Mouse (Mus musculus): ENCODE measurements around the gene Gm156. TPM values are rescaled to one million over a fixed set of nuclear protein-coding genes. Genes with fewer than 3 reads are reported as not detected.
"Not testable (repeated sequence)": the region's sequence is repeated elsewhere in the genome, so short reads cannot be mapped to it uniquely, and the experiment has no call there.

Gene Gm156
- total RNA-seq (2021), result not detected

DNA sequence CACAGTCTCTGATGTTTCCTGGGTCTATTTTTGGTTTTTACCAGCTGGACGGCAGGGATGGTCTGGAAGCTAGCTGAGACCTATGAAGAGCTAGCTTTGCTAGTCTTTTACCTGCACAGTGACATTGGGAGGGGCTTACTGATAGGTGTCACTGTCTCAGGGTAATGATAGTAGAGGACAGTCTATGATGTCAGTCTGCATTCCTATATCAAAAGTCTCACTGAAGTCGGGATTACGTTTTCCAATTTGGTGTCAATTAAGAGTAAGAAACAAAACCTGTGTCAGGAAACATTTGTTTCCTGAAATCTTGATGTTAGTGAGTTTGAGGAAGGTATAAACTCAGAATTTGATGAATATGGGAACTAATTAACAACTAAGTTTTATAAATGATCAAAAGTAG, at the start of gene Gm156:
Gm156 (minus strand) TSS at position 101 of the 400 bp plus-strand sequence.
- intact Hi-C loops (cut with DNase I); DNase-seq (ENCODE audit: extremely low spot score in 1 of 2, low spot score in 2 of 2): not testable (repeated sequence)

DNA sequence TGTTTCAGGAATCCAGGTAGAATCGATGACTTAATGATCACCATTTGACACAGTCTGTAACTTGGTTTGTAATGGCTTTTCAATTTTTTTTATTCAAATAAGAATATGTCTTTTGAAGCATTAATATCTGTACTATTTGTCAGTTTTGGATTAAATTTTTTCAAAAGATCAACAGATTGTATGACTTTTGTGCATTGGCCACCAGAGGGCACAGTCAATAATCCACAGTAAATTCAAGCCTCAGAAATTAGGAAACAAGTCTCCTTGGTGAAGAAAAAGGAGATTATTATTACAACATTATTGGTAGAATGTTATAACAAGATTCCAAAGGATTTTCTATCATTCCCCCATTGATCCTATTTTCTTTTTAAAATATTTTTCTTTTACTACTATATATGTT, 41.5 kb upstream of the Gm156 start:
- intact Hi-C loops (cut with DNase I), result loop anchor here (10.0 kb wide), 1 partner anchor 1529 kb away; the partner anchor contains the start of gene Styk1
- no peak for DNase-seq (ENCODE audit: extremely low spot score in 1 of 2, low spot score in 2 of 2)

DNA sequence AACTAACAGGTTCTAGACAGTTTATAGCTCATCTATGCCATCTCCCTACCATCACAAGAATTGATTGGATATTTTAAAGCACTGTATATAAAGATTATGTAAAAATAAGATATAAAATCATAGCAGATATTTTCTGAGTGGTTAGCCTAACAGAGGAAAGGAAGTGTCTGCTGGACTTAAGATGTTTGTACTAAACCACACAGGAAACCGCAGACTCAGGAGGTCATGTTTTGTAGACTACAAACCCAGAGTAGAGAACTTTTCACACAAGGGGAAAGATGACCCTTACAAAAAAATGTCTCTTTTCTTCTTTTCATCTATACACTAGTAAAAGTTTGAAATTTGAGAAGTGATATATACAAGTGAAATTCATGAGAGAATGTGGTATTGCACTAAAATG, 39.9 kb upstream of the Gm156 start:
- intact Hi-C loops (cut with DNase I), result loop anchor here (10.0 kb wide), 1 partner anchor 1531 kb away; the partner anchor contains the start of gene Styk1
- DNase-seq (ENCODE audit: extremely low spot score in 1 of 2, low spot score in 2 of 2), result no peak

DNA sequence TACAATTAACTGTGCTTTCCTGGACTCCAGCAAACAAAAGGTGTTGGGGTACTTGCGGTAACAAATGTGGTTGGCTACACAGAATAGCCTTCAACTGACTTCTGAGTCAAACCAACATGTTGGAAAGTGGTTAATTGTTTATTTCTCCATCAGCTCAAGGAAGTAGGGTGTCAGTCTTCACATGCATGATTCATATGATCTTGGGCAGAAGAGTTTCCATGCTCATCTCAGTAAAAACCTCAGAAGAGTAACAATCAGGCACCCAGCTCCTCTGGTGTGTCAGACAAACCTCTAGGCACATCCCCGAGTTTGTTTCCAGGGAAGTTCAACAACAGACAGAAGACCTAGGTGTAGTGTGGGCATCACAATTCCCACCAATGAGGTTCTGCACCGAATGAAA, 33.7 kb upstream of the Gm156 start:
- no peak for DNase-seq (ENCODE audit: extremely low spot score in 1 of 2, low spot score in 2 of 2)
- intact Hi-C loops (cut with DNase I), result no loop called here

DNA sequence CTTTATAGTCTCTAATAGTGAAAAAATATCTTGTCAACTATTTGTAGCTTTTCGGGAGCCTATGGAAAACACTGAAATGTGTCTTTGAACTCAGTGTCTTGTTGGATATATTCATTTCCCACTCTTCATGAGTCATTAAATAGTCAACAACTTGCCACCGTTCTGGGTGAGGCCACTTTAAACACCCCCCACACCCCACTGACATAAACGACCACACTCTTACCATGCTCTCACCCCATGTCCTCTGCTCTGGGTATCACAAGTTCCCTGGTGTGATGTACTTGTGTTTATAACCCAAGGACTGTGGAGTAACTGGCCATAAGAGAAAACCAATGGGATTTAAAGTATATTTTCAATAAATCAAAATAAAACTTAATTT, 36.4 kb downstream of the Gm156 start:
- no peak for DNase-seq (ENCODE audit: extremely low spot score in 1 of 2, low spot score in 2 of 2)
- intact Hi-C loops (cut with DNase I), result no loop called here

DNA sequence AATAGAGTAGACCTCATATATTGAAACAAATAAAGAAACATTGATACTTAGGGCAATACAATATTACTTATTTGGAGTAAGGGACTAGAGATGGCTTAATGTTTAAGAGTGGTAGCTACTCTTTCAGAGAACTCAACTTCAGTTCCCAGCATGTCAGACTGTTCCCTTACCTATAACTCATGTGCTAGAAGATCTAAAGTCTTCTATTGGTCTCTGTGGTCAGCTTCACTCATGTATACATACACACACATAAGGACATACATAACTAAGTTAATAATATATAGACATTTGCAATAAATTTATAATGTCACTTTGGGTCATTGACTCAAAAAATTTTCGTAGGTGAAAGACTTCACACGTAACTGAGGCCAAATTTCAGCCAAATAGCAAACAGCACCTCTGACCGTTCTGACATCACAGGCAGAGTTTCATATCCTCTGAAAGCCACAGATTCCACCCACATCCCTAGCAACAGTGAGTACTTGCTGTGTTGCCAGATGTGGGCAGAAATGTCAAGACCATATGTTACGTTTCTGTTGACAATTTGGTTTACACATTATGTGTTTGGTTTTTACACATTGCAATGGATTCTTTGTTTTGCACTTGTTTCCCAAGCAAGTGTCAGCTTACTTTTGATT, 36.9 kb downstream of the Gm156 start:
- DNase-seq (ENCODE audit: extremely low spot score in 1 of 2, low spot score in 2 of 2), result no peak
- intact Hi-C loops (cut with DNase I), result no loop called here

DNA sequence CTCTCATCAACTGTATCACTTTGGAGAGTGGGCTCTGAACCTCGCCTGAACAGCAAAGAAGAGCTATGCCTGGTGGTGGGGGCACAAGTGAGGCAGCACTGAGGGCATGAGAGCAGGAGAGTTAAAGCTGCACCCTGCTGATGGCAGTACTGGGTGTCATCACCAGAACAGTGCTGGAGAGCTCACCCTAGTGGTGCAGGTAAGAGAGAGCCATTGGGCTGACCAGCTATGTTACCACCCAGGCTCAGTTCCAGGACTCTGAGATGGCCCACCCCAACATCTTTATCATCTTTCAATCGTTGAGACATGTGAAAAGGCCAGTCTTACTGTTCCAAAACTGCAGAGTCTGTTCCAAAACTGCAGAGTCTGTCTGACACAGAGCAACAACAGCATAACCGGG, 37.9 kb downstream of the Gm156 start:
- DNase-seq (ENCODE audit: extremely low spot score in 1 of 2, low spot score in 2 of 2), result no peak
- intact Hi-C loops (cut with DNase I), result no loop called here

DNA sequence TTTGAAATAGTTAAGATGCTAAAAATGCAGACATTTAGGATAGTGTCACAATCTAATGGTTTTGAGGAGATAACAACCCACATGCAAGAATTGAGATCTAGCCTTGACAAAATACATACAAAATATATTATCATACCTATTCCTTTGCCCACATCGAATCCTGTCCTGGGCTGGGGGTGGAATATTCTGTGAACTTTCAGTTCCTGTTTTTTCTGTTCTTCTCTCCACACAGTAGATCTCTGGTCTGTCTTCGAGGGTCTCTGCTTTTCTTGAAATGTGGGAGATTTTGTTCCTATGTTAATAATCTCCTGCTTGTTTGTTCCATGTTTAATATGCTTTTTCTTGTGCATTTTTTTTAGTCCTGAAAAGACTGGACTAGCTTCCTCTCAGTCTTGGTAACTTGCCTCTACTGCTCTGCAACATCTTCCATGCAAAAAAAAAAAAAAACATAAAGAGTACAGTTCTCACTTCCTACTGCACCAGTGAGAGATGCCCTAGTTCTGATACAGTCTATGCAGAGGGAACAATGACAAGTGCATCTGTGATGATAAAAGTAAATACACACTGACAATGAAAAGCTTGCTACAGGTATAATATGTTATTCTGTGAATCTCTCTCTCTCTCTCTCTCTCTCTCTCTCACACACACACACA, 43.9 kb downstream of the Gm156 start, which contains the start of gene Klri2:
Klri2 (minus strand) TSS at position 416 of the 653 bp plus-strand sequence.
- DNase-seq (ENCODE audit: extremely low spot score in 1 of 2, low spot score in 2 of 2), result no peak
- intact Hi-C loops (cut with DNase I), result no loop called here

DNA sequence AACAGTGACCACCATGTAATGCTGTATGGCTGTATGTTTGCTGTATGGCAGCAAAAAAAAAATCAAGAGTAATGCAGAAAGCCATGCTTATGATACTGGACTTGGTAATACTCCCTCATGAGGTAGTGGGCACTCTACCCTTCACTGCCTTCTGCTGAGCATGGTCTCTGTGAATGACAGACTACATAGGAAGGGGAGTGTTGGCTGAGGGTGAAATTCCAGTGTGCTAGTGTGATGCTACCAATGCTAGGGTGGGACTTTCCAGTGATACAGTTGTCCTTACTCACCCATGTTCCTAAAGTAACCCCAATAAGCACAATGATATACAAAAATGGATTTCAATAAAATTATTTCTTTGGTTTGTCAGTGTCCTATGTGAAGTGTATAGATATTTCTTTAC, 47.7 kb downstream of the Gm156 start:
- no peak for DNase-seq (ENCODE audit: extremely low spot score in 1 of 2, low spot score in 2 of 2)
- intact Hi-C loops (cut with DNase I), result no loop called here

DNA sequence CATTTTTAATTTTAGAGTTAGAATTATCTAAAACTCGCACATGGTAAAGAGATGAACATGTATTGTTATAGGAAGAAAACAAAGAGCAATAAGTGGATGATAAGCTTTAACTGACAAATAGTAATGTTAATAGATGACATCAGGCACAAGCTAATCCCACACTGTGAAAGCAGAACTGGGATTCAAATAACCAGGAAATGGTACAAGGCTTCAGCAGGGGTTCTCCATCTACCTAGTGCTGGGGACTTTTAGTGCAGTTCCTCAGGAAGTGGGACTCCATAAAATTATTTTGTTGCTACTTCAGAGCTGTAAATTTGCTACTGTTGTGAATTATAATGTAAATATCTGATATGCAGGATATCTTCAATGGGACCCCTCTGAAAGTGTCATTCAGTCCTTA, 56.8 kb downstream of the Gm156 start:
- intact Hi-C loops (cut with DNase I), result no loop called here
- no peak for DNase-seq (ENCODE audit: extremely low spot score in 1 of 2, low spot score in 2 of 2)

DNA sequence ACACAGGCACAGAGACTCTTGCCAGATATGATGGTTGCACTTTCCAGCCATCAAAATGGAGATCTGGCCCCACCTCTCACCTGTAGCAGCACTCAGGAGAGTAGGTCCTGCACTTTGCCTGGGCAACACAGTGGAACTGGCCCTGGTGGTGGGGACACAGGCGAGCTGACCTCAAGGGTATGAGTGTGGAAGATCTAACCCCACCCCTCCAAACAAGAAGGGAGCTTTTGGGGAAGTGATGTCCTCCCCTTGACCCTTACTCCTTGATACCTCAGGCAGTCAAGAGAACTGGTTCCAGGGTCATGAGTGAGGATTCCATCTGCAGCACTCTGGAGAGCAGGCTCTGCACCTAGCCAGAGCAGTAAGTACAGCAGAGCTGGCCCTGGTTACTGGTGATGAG, 62.7 kb downstream of the Gm156 start:
- intact Hi-C loops (cut with DNase I), result no loop called here
- DNase-seq (ENCODE audit: extremely low spot score in 1 of 2, low spot score in 2 of 2), result no peak

DNA sequence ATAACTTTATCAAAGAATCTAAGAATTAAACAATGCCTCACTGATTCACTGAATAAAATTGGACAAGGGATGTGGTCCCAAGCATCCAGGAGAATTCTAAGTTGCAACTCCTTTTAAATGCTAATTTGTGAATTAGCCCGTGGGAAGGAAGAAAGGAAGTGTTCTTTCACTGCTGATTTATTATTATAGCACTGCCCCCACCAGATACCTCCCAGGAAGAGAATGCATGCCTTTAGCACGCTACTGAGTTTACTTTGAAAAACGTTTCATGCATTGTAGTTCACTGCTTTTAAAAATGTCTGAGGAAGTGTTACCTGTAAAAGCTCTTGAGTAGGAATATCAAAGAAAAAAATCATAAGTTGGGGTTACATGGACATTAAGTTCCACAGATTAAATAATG, 63.6 kb downstream of the Gm156 start:
- DNase-seq (ENCODE audit: extremely low spot score in 1 of 2, low spot score in 2 of 2), result no peak
- intact Hi-C loops (cut with DNase I), result no loop called here

DNA sequence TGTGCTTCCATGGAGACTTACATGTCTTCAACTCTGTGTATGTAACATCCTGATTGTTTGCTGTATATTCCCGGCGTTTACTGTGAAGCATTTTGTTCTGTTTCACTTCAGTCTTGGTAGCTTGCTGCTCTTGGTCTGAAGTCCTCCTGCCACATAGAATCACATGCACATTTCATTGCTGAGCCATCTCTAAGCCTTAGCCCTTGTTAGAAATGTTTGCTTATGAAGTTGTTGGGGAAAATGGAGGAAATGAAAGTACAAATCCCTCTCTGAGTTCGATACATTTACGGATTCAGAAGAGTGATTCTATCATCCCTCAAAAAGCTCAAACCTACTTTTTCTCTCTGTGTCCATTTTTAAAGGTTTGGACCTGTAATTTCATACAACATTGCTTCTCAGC, 67.0 kb downstream of the Gm156 start, which contains the start of gene Klri1:
Klri1 (minus strand) TSS at position 101 of the 400 bp plus-strand sequence.
- intact Hi-C loops (cut with DNase I), result no loop called here
- no peak for DNase-seq (ENCODE audit: extremely low spot score in 1 of 2, low spot score in 2 of 2)

Other genes starting within 250 kb of the Gm156 start
- not detected for gene Klre1, start 206.4 kb downstream of the Gm156 start, total RNA-seq (2021)
- gene Klrd1, start 192.5 kb downstream of the Gm156 start, total RNA-seq (2021), result not detected
- gene Klrk1, start 160.4 kb downstream of the Gm156 start, total RNA-seq (2021), result not detected
- not detected for gene Klrc3, start 140.9 kb downstream of the Gm156 start, total RNA-seq (2021)
- gene Klrc2, start 123.6 kb downstream of the Gm156 start, total RNA-seq (2021), result not detected
- not detected for gene Klrc1, start 105.3 kb downstream of the Gm156 start, total RNA-seq (2021)
- not detected for gene Klri1, start 67.1 kb downstream of the Gm156 start, total RNA-seq (2021)
- under 1 TPM; 0.14 to 0.19 TPM for gene Klri2, start 43.8 kb downstream of the Gm156 start, total RNA-seq (2021)
- gene Gm17631, start 78.4 kb upstream of the Gm156 start, total RNA-seq (2021), result not detected
- gene Klra17, start 92.4 kb upstream of the Gm156 start, total RNA-seq (2021), result not detected
- not detected for gene Klra5, start 133.4 kb upstream of the Gm156 start, total RNA-seq (2021)
- not detected for gene Klra6, start 242.7 kb upstream of the Gm156 start, total RNA-seq (2021)